Mouse (Mus musculus) small intestine, adult 2 months (tissue): Measurements from ENCODE around the gene St8sia1.

Experiments used
- CTCF ChIP-seq: fragments of 200-500 bp; IDR thresholded peaks from 2 replicates; pipeline ENCODE4 v1.5.1; 2012; ENCODE audit warnings: low read depth, mild to moderate bottlenecking, control low read depth, inconsistent platforms, low read length, moderate library complexity, mixed read lengths; ENCODE audit not compliant: insufficient replicate concordance, insufficient read length; ENCODE audit errors: extremely low read depth
- POLR2A ChIP-seq: fragments of 200-500 bp; IDR thresholded peaks from 2 replicates; pipeline ENCODE4 v1.6.1; 2012; ENCODE audit warnings: low read depth, mild to moderate bottlenecking, control low read depth, inconsistent platforms, low read length, moderate library complexity

DNA sequence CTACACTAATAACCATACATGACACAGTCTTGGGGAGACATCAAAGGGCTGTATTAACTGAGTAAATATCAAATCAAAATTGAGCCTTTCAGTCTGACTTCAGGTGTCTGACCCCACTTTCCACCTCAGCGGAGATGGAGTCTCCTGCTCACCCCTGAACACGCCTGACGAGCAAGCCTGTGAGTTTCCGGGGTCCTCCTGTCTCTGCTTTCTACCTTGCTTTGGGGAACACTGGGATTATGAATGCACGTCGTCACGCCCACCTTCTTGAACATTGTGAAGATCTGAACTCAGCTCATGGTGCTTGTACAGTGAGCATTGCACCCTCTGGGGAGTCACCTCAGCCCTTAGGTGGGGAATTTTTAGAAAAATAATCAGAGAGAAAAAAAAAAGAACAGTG lies 9.0 kb upstream of the St8sia1 start:
- TF ChIP-seq CTCF, result no peak
- TF ChIP-seq POLR2A, result no peak
